Mouse (Mus musculus): Measurements from ENCODE around the gene Fcho2. TPM values are rescaled to one million over a fixed set of nuclear protein-coding genes. Genes with fewer than 3 reads are reported as not detected.

The Fcho2 gene
- polyA plus RNA-seq, 2 experiments: 25.3 to 39.2 TPM

GRCm38 (mm10) chr13:98716176-98716575 is 99.1 kb downstream of the Fcho2 start:
- Histone ChIP-seq H3K4me3 (replicated peaks; ENCODE audit: low read length) (no peak overlapping the region), H3K4me1 (ENCODE audit: control insufficient read depth, insufficient read depth, low read length) (no peaks in the 10 kb centered on the region), H3K9me3 (ENCODE audit: control insufficient read depth, low read length) (no peaks in the 10 kb centered on the region), H3K27ac (replicated peaks; ENCODE audit: low read depth, low read length) (no peak overlapping the region), H3K36me3 (ENCODE audit: control insufficient read depth, insufficient read depth, low read length) (no peaks in the 10 kb centered on the region), H3K9ac (ENCODE audit: low read depth, low read length, severe bottlenecking) (no peak overlapping the region), H3K27me3 (ENCODE audit: control insufficient read depth, insufficient read depth, low read length) (no peaks in the 10 kb centered on the region), H3K4me2 (replicated peaks; ENCODE audit: low read depth, low read length, severe bottlenecking) (no peak overlapping the region)
- 90% methylated on average over 8 of the region's 8 CpGs for WGBS
- no peak for TF ChIP-seq POLR2A (IDR thresholded peaks at IDR 0.05; ENCODE audit: borderline replicate concordance, extremely low read depth, insufficient read depth, insufficient read length)
- DNase-seq (ENCODE audit: low spot score): no peak
- ATAC-seq (ENCODE audit: low FRiP score, low read depth): no peak

DNA sequence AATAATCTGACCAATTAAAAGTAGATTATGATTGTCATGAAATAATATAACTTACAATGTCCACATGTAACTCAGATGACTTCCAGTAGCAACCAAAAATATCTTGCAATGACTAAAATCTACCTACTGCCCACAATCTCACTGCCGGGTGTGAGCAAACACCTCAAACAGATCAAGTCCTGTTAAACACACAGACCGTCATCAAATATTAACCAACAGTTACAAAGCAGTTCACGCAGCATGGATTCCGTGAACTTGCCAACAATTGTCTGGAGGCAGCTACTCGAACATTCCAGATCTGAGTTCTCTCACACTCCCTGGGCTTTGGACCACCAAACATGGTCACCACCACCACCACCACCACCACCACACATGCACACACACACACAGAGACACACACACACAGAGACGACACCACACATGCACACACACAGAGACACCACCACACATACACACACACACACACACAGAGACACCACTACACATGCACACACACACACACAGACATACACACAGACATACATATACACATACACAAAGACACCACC is 99.7 kb downstream of the Fcho2 start:
- ATAC-seq (ENCODE audit: low FRiP score, low read depth) (no peak), DNase-seq (ENCODE audit: low spot score) (no peak)
- no peaks in the 10 kb centered on the region for H3K9me3 ChIP-seq (ENCODE audit: control insufficient read depth, low read length)
- no peaks in the 10 kb centered on the region for H3K36me3 ChIP-seq (ENCODE audit: control insufficient read depth, insufficient read depth, low read length)
- H3K27me3 ChIP-seq (ENCODE audit: control insufficient read depth, insufficient read depth, low read length): no peaks in the 10 kb centered on the region
- H3K9ac ChIP-seq (ENCODE audit: low read depth, low read length, severe bottlenecking): no peak overlapping the region
- no peak for TF ChIP-seq POLR2A (IDR thresholded peaks at IDR 0.05; ENCODE audit: borderline replicate concordance, extremely low read depth, insufficient read depth, insufficient read length)
- 75% methylated on average over 6 of the region's 6 CpGs for WGBS
- no peak overlapping the region for H3K27ac ChIP-seq (replicated peaks; ENCODE audit: low read depth, low read length)
- H3K4me3 ChIP-seq (replicated peaks; ENCODE audit: low read length): no peak overlapping the region
- no peak overlapping the region for H3K4me2 ChIP-seq (replicated peaks; ENCODE audit: low read depth, low read length, severe bottlenecking)
- no peaks in the 10 kb centered on the region for H3K4me1 ChIP-seq (ENCODE audit: control insufficient read depth, insufficient read depth, low read length)

GRCm38 (mm10) chr13:98710655-98711054 is 104.6 kb downstream of the Fcho2 start:
- DNase-seq (ENCODE audit: low spot score) (no peak), ATAC-seq (ENCODE audit: low FRiP score, low read depth) (no peak)
- Histone ChIP-seq H3K36me3 (ENCODE audit: control insufficient read depth, insufficient read depth, low read length) (no peaks in the 10 kb centered on the region), H3K4me1 (ENCODE audit: control insufficient read depth, insufficient read depth, low read length) (no peaks in the 10 kb centered on the region), H3K9ac (ENCODE audit: low read depth, low read length, severe bottlenecking) (no peak overlapping the region), H3K4me3 (replicated peaks; ENCODE audit: low read length) (no peak overlapping the region), H3K27ac (replicated peaks; ENCODE audit: low read depth, low read length) (no peak overlapping the region), H3K4me2 (replicated peaks; ENCODE audit: low read depth, low read length, severe bottlenecking) (no peak overlapping the region), H3K27me3 (ENCODE audit: control insufficient read depth, insufficient read depth, low read length) (no peaks in the 10 kb centered on the region), H3K9me3 (ENCODE audit: control insufficient read depth, low read length) (no peaks in the 10 kb centered on the region)
- 86% methylated on average over 1 of the region's 1 CpGs for WGBS
- no peak for TF ChIP-seq POLR2A (IDR thresholded peaks at IDR 0.05; ENCODE audit: borderline replicate concordance, extremely low read depth, insufficient read depth, insufficient read length)

DNA sequence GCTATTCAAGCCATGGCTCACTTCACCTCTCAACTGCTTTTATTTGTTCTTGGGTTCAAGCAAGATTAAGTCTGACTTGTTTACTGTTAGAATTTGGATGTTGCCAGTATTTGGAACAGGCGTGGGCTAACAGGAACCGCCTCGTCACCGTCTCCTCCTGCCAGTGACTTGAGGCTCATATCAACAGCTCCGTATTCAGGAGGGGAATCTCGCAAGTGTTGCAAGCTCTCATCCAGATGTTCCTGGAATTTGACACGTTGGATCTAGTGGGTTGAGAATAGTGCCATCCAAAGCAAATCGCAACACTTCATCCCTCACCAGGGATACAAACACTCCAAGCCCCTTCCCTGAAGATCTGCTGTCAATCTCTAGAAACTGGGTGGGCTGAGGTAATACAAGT is 105.0 kb downstream of the Fcho2 start:
- DNase-seq (ENCODE audit: low spot score) (no peak), ATAC-seq (ENCODE audit: low FRiP score, low read depth) (no peak)
- Histone ChIP-seq H3K4me3 (replicated peaks; ENCODE audit: low read length) (no peak overlapping the region), H3K4me1 (ENCODE audit: control insufficient read depth, insufficient read depth, low read length) (no peaks in the 10 kb centered on the region), H3K27ac (replicated peaks; ENCODE audit: low read depth, low read length) (no peak overlapping the region), H3K4me2 (replicated peaks; ENCODE audit: low read depth, low read length, severe bottlenecking) (no peak overlapping the region), H3K36me3 (ENCODE audit: control insufficient read depth, insufficient read depth, low read length) (no peaks in the 10 kb centered on the region), H3K27me3 (ENCODE audit: control insufficient read depth, insufficient read depth, low read length) (no peaks in the 10 kb centered on the region), H3K9me3 (ENCODE audit: control insufficient read depth, low read length) (no peaks in the 10 kb centered on the region), H3K9ac (ENCODE audit: low read depth, low read length, severe bottlenecking) (no peak overlapping the region)
- 61% methylated on average over 8 of the region's 8 CpGs for WGBS
- TF ChIP-seq POLR2A (IDR thresholded peaks at IDR 0.05; ENCODE audit: borderline replicate concordance, extremely low read depth, insufficient read depth, insufficient read length): no peak

DNA sequence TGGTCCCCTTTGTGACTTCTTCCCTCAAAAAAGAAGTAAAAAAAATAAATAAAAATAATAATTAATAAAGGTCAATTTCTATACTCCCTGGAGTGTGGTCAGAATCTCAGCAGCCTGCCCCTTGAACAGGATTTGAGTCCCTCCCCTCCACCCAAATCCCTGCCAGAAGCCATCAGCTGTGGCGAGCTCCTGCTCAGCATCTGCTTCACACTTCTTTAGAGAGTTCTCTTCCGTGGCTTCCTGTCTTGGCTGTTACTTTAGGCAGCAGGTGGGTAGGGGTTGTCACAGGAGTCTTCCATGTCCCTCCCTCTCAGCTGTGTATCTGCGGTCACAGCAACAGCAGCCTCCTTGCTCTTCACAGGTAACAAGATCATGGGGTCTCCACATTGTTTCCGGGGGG is 109.7 kb downstream of the Fcho2 start:
- DNase-seq (ENCODE audit: low spot score) (no peak), ATAC-seq (ENCODE audit: low FRiP score, low read depth) (no peak)
- Histone ChIP-seq H3K27ac (replicated peaks; ENCODE audit: low read depth, low read length) (no peak overlapping the region), H3K4me2 (replicated peaks; ENCODE audit: low read depth, low read length, severe bottlenecking) (no peak overlapping the region), H3K27me3 (ENCODE audit: control insufficient read depth, insufficient read depth, low read length) (no peaks in the 10 kb centered on the region), H3K9ac (ENCODE audit: low read depth, low read length, severe bottlenecking) (no peak overlapping the region), H3K4me3 (replicated peaks; ENCODE audit: low read length) (no peak overlapping the region), H3K4me1 (ENCODE audit: control insufficient read depth, insufficient read depth, low read length) (no peaks in the 10 kb centered on the region), H3K36me3 (ENCODE audit: control insufficient read depth, insufficient read depth, low read length) (no peaks in the 10 kb centered on the region), H3K9me3 (ENCODE audit: control insufficient read depth, low read length) (no peaks in the 10 kb centered on the region)
- WGBS: 65% methylated on average over 4 of the region's 4 CpGs
- TF ChIP-seq POLR2A (IDR thresholded peaks at IDR 0.05; ENCODE audit: borderline replicate concordance, extremely low read depth, insufficient read depth, insufficient read length): no peak

GRCm38 (mm10) chr13:98703786-98704185 is 111.5 kb downstream of the Fcho2 start:
- no peak overlapping the region for H3K4me3 ChIP-seq (replicated peaks; ENCODE audit: low read length)
- no peak for TF ChIP-seq POLR2A (IDR thresholded peaks at IDR 0.05; ENCODE audit: borderline replicate concordance, extremely low read depth, insufficient read depth, insufficient read length)
- H3K4me2 ChIP-seq (replicated peaks; ENCODE audit: low read depth, low read length, severe bottlenecking): no peak overlapping the region
- H3K27ac ChIP-seq (replicated peaks; ENCODE audit: low read depth, low read length): no peak overlapping the region
- H3K9ac ChIP-seq (ENCODE audit: low read depth, low read length, severe bottlenecking): no peak overlapping the region
- DNase-seq (ENCODE audit: low spot score) (no peak), ATAC-seq (ENCODE audit: low FRiP score, low read depth) (no peak)
- H3K4me1 ChIP-seq (ENCODE audit: control insufficient read depth, insufficient read depth, low read length): no peaks in the 10 kb centered on the region
- H3K36me3 ChIP-seq (ENCODE audit: control insufficient read depth, insufficient read depth, low read length): no peaks in the 10 kb centered on the region
- WGBS: 73% methylated on average over 8 of the region's 8 CpGs
- no peaks in the 10 kb centered on the region for H3K9me3 ChIP-seq (ENCODE audit: control insufficient read depth, low read length)
- no peaks in the 10 kb centered on the region for H3K27me3 ChIP-seq (ENCODE audit: control insufficient read depth, insufficient read depth, low read length)

All from limb, embryonic 14.5 days (tissue).